Mouse (Mus musculus) splenic B cell, adult 2 months (primary cell): ENCODE data around the gene Actr10.

ENCODE experiments used
- DNase-seq: peaks from one replicate; pipeline ENCODE4 v3.0.0-alpha.2; 2011; ENCODE audit warnings: low read depth, low spot score
- H3K27me3 ChIP-seq: 2 replicates; pipeline ENCODE4 v1.6.1; 2012; ENCODE audit warnings: mild to moderate bottlenecking, low read length, moderate library complexity, mixed read lengths; ENCODE audit not compliant: control insufficient read depth, poor library complexity, insufficient read depth, severe bottlenecking
- H3K36me3 ChIP-seq: 2 replicates; pipeline ENCODE4 v1.6.1; 2012; ENCODE audit warnings: mild to moderate bottlenecking, low read length, moderate library complexity, mixed read lengths; ENCODE audit not compliant: control insufficient read depth, poor library complexity, insufficient read depth, severe bottlenecking

Actr10 gene

GRCm38 (mm10) chr12:70975406-70975805 lies 37.7 kb downstream of the Actr10 start:
- peaks cover 5% of the 10 kb centered on the region; the same call in 1 of the 2 replicates for H3K36me3 ChIP-seq
- no peaks in the 10 kb centered on the region for H3K27me3 ChIP-seq
- DNase-seq, result no peak

DNA sequence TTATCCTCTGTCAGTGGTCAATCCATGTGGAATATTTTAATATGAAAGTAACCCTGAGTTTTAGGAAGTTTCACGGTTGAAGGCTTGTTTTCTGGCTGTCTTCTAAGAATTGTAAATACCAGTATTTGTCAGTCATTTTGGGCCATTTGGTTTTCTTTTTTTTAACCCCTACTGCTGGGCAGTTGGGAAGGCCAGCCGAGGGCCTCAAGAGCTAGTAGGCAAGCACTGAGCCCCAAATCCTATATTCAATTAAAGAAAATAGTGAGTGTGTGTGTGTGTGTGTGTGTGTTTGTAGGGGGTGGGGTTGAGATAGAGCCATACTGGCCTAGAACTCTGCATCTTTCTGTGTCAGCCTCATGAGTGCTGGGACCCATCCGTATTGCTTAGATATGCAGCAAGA lies 38.2 kb downstream of the Actr10 start:
- Histone ChIP-seq H3K27me3 (no peaks in the 10 kb centered on the region), H3K36me3 (peaks cover 5% of the 10 kb centered on the region; the same call in 1 of the 2 replicates)
- no peak for DNase-seq

DNA sequence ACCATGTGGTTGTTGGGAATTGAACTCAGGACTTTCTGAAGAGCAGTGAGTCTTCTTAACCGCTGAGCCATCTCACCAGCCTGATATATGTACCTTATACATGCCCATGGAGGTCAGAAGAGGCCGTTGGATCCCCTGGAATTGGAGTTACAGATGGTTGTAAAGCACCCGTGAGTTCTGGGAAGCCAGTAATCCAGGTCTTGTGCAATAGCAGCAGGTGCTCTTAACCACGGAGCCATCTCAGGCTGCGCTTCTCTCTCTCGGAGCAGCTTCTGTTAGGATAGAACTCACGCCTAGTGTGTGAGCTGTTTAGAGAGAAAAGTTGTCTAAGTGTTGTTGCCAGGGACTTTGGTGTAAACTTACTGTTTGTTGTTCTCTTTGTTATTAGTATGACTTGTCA lies 40.7 kb downstream of the Actr10 start:
- no peak for DNase-seq
- Histone ChIP-seq H3K36me3 (peaks cover 9% of the 10 kb centered on the region; the same call in 1 of the 2 replicates), H3K27me3 (no peaks in the 10 kb centered on the region)

DNA sequence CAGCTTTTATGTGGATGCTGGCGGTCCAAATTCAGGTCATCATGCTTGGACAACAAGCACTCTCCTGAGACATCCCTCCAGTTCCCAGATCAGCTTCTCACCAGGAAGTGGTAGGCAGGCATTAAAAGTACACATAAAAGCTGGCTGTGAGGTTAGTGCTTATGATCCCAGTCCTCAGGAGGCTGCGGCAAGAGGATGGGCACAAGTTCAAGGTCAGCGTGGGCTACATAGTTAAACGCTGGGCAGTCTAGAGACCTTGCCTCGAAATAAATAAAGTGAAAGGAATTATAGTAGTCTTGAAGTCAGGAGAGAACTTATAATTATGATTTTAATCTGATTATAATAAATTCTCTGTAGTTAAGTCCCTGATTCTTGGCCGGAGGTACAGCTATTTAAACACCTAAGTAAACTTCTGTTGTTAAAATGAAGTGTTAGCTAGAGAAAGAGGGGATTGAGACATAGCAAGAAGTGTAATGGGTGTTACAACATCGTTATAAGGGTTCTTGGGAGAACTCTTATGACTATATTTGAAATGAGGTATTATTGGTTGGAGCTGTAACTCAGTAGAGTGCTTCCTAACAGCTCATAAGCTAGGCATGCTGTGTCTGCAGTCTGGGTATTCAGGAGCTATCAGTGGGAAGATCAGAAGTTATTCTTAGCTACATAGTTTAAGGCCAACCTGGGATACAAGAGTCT lies 47.3 kb downstream of the Actr10 start:
- no peak for DNase-seq
- Histone ChIP-seq H3K27me3 (no peaks in the 10 kb centered on the region), H3K36me3 (peaks cover 17% of the 10 kb centered on the region; the same call in 1 of the 2 replicates)

DNA sequence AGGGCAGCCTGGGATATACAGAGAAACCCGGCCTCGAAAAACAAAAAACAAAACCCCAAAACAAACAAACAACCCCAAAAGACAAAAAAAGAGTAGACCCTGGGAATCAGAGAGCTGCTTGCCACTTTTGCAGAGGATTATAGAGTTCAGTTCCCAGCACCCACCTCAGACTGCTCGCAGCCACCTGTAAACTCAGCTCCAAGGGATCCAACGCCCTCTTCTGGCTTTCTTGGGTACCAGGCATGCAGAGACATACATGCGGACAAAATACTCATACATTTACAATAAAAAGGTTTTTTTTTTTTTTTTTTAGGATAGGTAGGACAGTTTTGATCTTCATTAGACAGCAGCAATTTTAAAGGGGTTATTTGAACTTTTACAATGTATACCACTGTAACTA lies 59.6 kb downstream of the Actr10 start:
- peaks cover 11% of the 10 kb centered on the region for H3K36me3 ChIP-seq
- no peak for DNase-seq
- no peaks in the 10 kb centered on the region for H3K27me3 ChIP-seq

DNA sequence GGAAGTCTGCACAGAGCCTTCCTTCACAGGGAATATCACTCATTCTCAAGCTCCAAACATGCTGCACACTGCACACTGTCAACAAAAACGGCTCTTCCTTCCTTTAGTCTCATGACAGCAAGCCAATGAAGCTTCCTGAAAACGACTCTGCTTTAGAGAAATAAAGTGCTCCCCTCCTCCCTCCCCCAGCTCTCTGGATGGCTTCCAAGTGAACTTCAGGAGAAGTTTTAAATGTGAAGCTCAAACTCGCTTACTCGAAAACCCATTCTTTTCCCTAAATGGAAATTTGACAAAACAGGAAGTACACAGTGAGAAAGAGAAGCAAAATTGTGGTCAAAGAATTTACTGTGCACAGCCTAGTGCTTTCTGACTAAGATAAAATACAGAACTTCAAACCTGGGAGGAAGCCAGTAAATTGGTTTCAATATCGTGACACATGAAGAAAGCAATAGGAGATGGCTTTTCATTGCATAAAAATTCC lies 61.8 kb downstream of the Actr10 start:
- peaks cover 6% of the 10 kb centered on the region for H3K36me3 ChIP-seq
- DNase-seq, result peak; percentile 68
- H3K27me3 ChIP-seq, result no peaks in the 10 kb centered on the region

DNA sequence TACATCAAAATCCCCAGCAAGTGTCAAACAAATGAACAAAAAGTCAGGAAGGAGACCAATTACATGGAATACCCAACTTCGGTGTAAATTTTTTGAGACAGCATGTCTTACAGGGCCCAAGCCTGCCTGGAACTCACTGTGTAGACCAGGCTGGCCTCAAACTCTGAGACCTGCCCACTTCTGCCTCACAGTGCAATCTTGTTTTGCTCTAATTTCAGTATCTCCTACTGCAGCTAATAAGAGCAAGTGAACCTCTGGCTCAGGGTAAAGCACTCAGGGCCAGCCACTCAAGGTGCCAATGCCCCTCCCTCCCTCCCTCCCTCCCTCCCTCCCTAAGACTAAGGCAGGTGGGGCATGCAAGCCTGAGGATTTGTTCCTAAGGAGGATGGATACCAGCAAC lies 62.7 kb downstream of the Actr10 start:
- peaks cover 6% of the 10 kb centered on the region for H3K36me3 ChIP-seq
- DNase-seq, result no peak
- no peaks in the 10 kb centered on the region for H3K27me3 ChIP-seq

- DNase-seq, result no peak
- Histone ChIP-seq H3K27me3 (no peaks in the 10 kb centered on the region), H3K36me3 (peaks cover 11% of the 10 kb centered on the region)
Observed at GRCm38 (mm10) chr12:71001456-71001855, 63.8 kb downstream of the Actr10 start.

GRCm38 (mm10) chr12:71003760-71004426 lies 66.2 kb downstream of the Actr10 start:
- H3K27me3 ChIP-seq, result no peaks in the 10 kb centered on the region
- peaks cover 13% of the 10 kb centered on the region for H3K36me3 ChIP-seq
- DNase-seq, result peak; percentile 51

- H3K36me3 ChIP-seq, result peaks cover 18% of the 10 kb centered on the region
- no peaks in the 10 kb centered on the region for H3K27me3 ChIP-seq
- no peak for DNase-seq
Observed at GRCm38 (mm10) chr12:71006141-71006540, 68.5 kb downstream of the Actr10 start.

DNA sequence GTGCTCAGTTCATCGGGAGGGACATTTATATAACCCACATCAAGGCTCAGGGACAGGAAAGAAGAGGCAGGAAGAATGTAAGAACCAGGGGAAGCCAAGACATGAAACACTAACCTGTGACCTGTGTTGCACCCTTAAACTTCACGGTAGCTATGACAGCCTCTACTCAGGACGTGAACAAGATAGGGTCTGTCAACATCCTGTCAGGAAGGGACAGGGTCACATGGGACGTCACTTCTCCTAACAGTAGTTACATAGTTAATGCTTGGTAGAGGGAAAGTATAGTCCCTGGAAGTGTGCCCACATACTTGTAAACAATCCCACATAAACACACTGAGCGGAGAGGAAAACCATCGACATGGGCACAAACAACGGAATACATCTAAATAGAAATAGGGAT lies 69.2 kb downstream of the Actr10 start:
- DNase-seq, result no peak
- Histone ChIP-seq H3K36me3 (peaks cover 18% of the 10 kb centered on the region), H3K27me3 (no peaks in the 10 kb centered on the region)

DNA sequence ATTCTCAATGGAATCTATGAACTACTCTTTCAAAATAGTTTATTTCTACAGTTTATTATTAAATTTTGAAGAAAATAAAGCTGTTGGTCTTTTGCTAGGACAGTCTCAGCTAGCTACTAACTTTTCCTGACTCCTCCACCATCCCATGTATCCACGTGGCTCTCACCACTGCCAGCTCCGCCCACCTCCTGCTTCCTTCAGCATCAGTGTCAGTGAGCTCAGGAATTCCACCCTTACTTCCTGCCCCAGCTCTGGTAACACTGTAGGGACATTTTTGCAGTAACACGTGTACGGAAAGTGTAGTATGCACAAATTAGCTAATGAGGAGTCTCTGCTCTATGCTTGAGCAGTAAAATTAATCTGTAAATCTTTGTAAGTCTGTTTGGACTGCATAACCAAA lies 72.1 kb downstream of the Actr10 start:
- Histone ChIP-seq H3K36me3 (peaks cover 23% of the 10 kb centered on the region), H3K27me3 (no peaks in the 10 kb centered on the region)
- DNase-seq, result no peak
